Mouse (Mus musculus) heart, embryonic 14.5 days (tissue): ENCODE results near the gene Zfp366. TPM values are rescaled to one million over a fixed set of nuclear protein-coding genes. Genes with fewer than 3 reads are reported as not detected.

Experiments
- ATAC-seq: fragments of 200-750 bp; cut with Nextera tagmentation; 2 replicates; pipeline ENCODE4 v1.8.0; 2017; ENCODE audit warnings: low read depth, moderate TSS enrichment; ENCODE audit not compliant: insufficient number of reproducible peaks, insufficient read depth, low FRiP score
- H3K27ac ChIP-seq, 2 experiments: fragments of 200-500 bp in 1 of 2; fragments of 300-500 bp in 1 of 2; sonication (generic) in 1 of 2; replicated peaks in 1 of 2; 2 replicates each; pipeline ENCODE4 v1.5.1; 2012 to 2014; ENCODE audit warnings: low read depth in 2 of 2, low read length in 2 of 2, control low read depth in 1 of 2, mild to moderate bottlenecking in 1 of 2, mixed read lengths in 1 of 2; ENCODE audit not compliant: control insufficient read depth in 1 of 2, insufficient read depth in 1 of 2
- H3K27me3 ChIP-seq: fragments of 300-500 bp; sonication (generic); 2 replicates; pipeline ENCODE4 v1.6.1; 2014; ENCODE audit warnings: mild to moderate bottlenecking, low read length, control low read depth; ENCODE audit not compliant: control insufficient read depth, insufficient read depth
- H3K36me3 ChIP-seq: fragments of 300-500 bp; sonication (generic); 2 replicates; pipeline ENCODE4 v1.6.1; 2014; ENCODE audit warnings: mild to moderate bottlenecking, control low read depth, low read length, mixed read lengths; ENCODE audit not compliant: control insufficient read depth, insufficient read depth
- H3K4me1 ChIP-seq, 2 experiments: fragments of 200-500 bp in 1 of 2; fragments of 300-500 bp in 1 of 2; sonication (generic) in 1 of 2; 2 replicates each; pipeline ENCODE4 v1.6.1; 2012 to 2014; ENCODE audit warnings: low read length in 2 of 2, control low read depth in 1 of 2, mixed read lengths in 1 of 2; ENCODE audit not compliant: control insufficient read depth in 2 of 2, insufficient read depth in 2 of 2
- H3K4me2 ChIP-seq: fragments of 300-500 bp; sonication (generic); 2 replicates; pipeline ENCODE4 v1.6.1; 2014; ENCODE audit warnings: mild to moderate bottlenecking, low read length
- H3K4me3 ChIP-seq, 2 experiments: fragments of 200-500 bp in 1 of 2; fragments of 300-500 bp in 1 of 2; sonication (generic) in 1 of 2; 2 replicates each; pipeline ENCODE4 v1.5.1; 2012 to 2014; ENCODE audit warnings: low read length in 2 of 2, mild to moderate bottlenecking in 2 of 2, control low read depth in 1 of 2, low read depth in 1 of 2, moderate library complexity in 1 of 2; ENCODE audit not compliant: control insufficient read depth in 1 of 2, insufficient read depth in 1 of 2
- H3K9ac ChIP-seq: fragments of 300-500 bp; sonication (generic); 2 replicates; pipeline ENCODE4 v1.6.1; 2014; ENCODE audit warnings: mild to moderate bottlenecking, low read length
- H3K9me3 ChIP-seq: fragments of 300-500 bp; sonication (generic); 2 replicates; pipeline ENCODE4 v1.6.1; 2016; ENCODE audit warnings: low read length, control low read depth; ENCODE audit not compliant: control insufficient read depth
- WGBS: fragments of 180-500 bp; shearing (Covaris S2); extraction: QIAGEN DNeasy Blood & Tissue Kit; methylation state at CpG from one replicate; pipeline ENCODE4 v1.1.7; 2014; 5-methylcytosine and 5-hydroxymethylcytosine counted together
- polyA plus RNA-seq: library from polyadenylated mRNA; unstranded; fragments of >200 nt; fragmentation: Nextera tagmentation; extraction: Ambion mirVana; gene quantifications from 2 replicates; pipeline ENCODE4 v1.2.1, GENCODE M21; 2014

Gene Zfp366
- polyA plus RNA-seq, 1 experiment from 2014 or later, result 0.95 TPM

GRCm38 (mm10) chr13:99285241-99285640 is 100.6 kb downstream of the Zfp366 start:
- Histone ChIP-seq H3K27me3 (no peaks in the 10 kb centered on the region), H3K4me1 (peaks cover 4 to 9% of the 10 kb centered on the region in 2 experiments), H3K9me3 (0 out of 2 replicates have a peak, but pooled peaks cover 2% of the 10 kb centered on the region), H3K9ac (no peak overlapping the region), H3K27ac (no peak overlapping the region), H3K4me3 (no peak overlapping the region), H3K36me3 (no peaks in the 10 kb centered on the region), H3K4me2 (no peak overlapping the region)
- 57% methylated on average over 2 of the region's 2 CpGs for WGBS
- no peak for ATAC-seq

- WGBS, result 94% methylated on average over 4 of the region's 4 CpGs
- Histone ChIP-seq H3K9me3 (no peaks in the 10 kb centered on the region), H3K4me1 (peaks cover 4 to 8% of the 10 kb centered on the region in 2 experiments; a peak in 3 of 4 replicates), H3K27ac (no peak overlapping the region), H3K36me3 (no peaks in the 10 kb centered on the region), H3K4me2 (no peak overlapping the region), H3K9ac (no peak overlapping the region), H3K4me3 (no peak overlapping the region), H3K27me3 (no peaks in the 10 kb centered on the region)
- ATAC-seq, result no peak
Measured at GRCm38 (mm10) chr13:99287207-99287606, 102.6 kb downstream of the Zfp366 start.

- 75% methylated on average over 9 of the region's 9 CpGs for WGBS
- Histone ChIP-seq H3K4me1 (peaks cover 4 to 7% of the 10 kb centered on the region in 2 experiments; a peak in 3 of 4 replicates), H3K4me2 (no peak overlapping the region), H3K27me3 (no peaks in the 10 kb centered on the region), H3K4me3 (no peak overlapping the region), H3K9me3 (no peaks in the 10 kb centered on the region), H3K36me3 (no peaks in the 10 kb centered on the region), H3K27ac (no peak overlapping the region), H3K9ac (no peak overlapping the region)
- no peak for ATAC-seq
Measured at GRCm38 (mm10) chr13:99287786-99288185, 103.2 kb downstream of the Zfp366 start.

- Histone ChIP-seq H3K9me3 (no peaks in the 10 kb centered on the region), H3K27me3 (no peaks in the 10 kb centered on the region), H3K4me3 (no peak overlapping the region), H3K4me2 (no peak overlapping the region), H3K36me3 (no peaks in the 10 kb centered on the region), H3K9ac (no peak overlapping the region), H3K27ac (no peak overlapping the region), H3K4me1 (no peaks in the 10 kb centered on the region)
- ATAC-seq, result no peak
- 85% methylated on average over 8 of the region's 8 CpGs for WGBS
Measured at GRCm38 (mm10) chr13:99290766-99291165, 106.1 kb downstream of the Zfp366 start.

GRCm38 (mm10) chr13:99294176-99294575 is 109.6 kb downstream of the Zfp366 start:
- Histone ChIP-seq H3K36me3 (no peaks in the 10 kb centered on the region), H3K9ac (no peak overlapping the region), H3K4me1 (no peaks in the 10 kb centered on the region; a peak in 1 of 4 replicates), H3K27ac (no peak overlapping the region), H3K4me2 (no peak overlapping the region), H3K4me3 (no peak overlapping the region), H3K27me3 (no peaks in the 10 kb centered on the region), H3K9me3 (no peaks in the 10 kb centered on the region)
- WGBS, result 89% methylated on average over 13 of the region's 13 CpGs
- no peak for ATAC-seq

GRCm38 (mm10) chr13:99299921-99300320 is 115.3 kb downstream of the Zfp366 start:
- Histone ChIP-seq H3K4me1 (peaks cover 14 to 17% of the 10 kb centered on the region in 2 experiments), H3K4me2 (no peak overlapping the region), H3K9me3 (no peaks in the 10 kb centered on the region), H3K4me3 (no peak overlapping the region), H3K27ac (no peak overlapping the region), H3K36me3 (no peaks in the 10 kb centered on the region), H3K9ac (no peak overlapping the region), H3K27me3 (no peaks in the 10 kb centered on the region)
- 73% methylated on average over 5 of the region's 5 CpGs for whole genome bisulfite sequencing
- ATAC-seq, result no peak

Other genes with a start within 250 kb of the Zfp366 start
- not detected in 2 replicates for gene 1700024P04Rik, start 200.3 kb upstream of the Zfp366 start, polyA plus RNA-seq
- 72.8 and 73.0 TPM in 2 replicates for gene Ptcd2, start 159.9 kb downstream of the Zfp366 start, polyA plus RNA-seq
- 75.2 and 80.6 TPM in 2 replicates for gene Mrps27, start 160.0 kb downstream of the Zfp366 start, polyA plus RNA-seq